Mouse (Mus musculus): ENCODE data around the gene Lpin3. TPM values are rescaled to one million over a fixed set of nuclear protein-coding genes. Genes with fewer than 3 reads are reported as not detected.

Gene Lpin3
- polyA plus RNA-seq, 1 experiment from 2014 or later: 0.98 TPM

DNA sequence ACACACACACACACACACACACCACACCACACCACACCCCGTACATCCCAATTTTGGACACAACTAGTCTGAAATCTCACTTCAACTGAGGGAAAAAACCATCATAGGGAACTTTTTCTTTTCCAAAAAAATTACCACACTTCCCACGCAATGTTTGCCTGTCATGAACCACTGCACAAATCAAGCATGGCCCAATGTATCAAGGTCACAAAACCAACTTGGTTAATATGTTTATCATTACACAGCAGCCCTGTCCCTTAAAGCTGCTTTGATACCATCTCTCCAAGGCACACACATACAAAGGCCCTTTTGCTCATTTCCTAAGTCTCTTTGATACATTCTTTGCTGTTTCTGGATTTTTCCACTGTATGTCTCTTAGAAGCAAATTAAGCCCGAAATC lies 9.2 kb upstream of the Lpin3 start:
- Histone ChIP-seq H3K4me3 (no peak overlapping the region), H3K9me3 (replicated peaks) (no peaks in the 10 kb centered on the region), H3K27me3 (replicated peaks) (0 out of 2 replicates have a peak, but pooled peaks cover 3% of the 10 kb centered on the region), H3K9ac (no peak overlapping the region), H3K4me2 (peak overlapping the region; percentile 5; the same call in 1 of the 2 replicates), H3K27ac (no peak overlapping the region), H3K4me1 (peaks cover 18% of the 10 kb centered on the region), H3K36me3 (no peaks in the 10 kb centered on the region)
- 81% methylated on average over 3 of the region's 3 CpGs for WGBS (ENCODE audit: insufficient replicate concordance)
- no peak for ATAC-seq

DNA sequence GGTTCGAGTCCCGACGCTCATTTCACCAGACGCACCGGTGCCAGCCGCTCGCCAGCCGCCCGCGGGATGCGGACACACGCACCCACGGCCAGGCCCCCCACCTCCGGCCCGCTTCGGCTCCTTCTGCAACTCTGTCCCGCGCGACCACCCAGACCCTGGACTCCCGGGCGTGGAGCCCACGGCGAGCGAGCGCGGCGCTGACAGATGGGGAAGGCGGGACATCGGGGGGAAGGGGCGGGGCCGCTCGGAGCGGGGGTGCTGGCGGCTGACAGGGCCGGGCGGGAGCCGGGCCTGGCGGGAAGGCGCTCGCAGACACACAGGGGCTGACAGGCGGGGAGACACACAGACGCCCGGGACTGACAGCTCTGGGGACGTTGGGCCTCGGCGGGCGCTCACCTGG lies 8.1 kb upstream of the Lpin3 start:
- peak overlapping the region; percentile 99 for H3K4me2 ChIP-seq
- peak overlapping the region; percentile 90 for H3K27ac ChIP-seq
- H3K4me1 ChIP-seq: peaks cover 18% of the 10 kb centered on the region
- H3K9me3 ChIP-seq (replicated peaks): no peaks in the 10 kb centered on the region
- WGBS (ENCODE audit: insufficient replicate concordance): under 1% methylated on average over 45 of the region's 47 CpGs
- peak; percentile 89 for ATAC-seq
- H3K27me3 ChIP-seq (replicated peaks): 0 out of 2 replicates have a peak, but pooled peaks cover 3% of the 10 kb centered on the region
- H3K4me3 ChIP-seq: peak overlapping the region; percentile 82
- H3K9ac ChIP-seq: peak overlapping the region; percentile 94
- no peaks in the 10 kb centered on the region for H3K36me3 ChIP-seq

GRCm38 (mm10) chr2:160872890-160873382 lies 7.5 kb upstream of the Lpin3 start, which contains the start of gene Zhx3:
Gene Zhx3 (minus strand): TSS chr2:160872998.
- ATAC-seq: peak; percentile 94
- 1% methylated on average over 40 of the region's 48 CpGs for WGBS (ENCODE audit: insufficient replicate concordance)
- Histone ChIP-seq H3K36me3 (no peaks in the 10 kb centered on the region), H3K4me2 (peak within 1 kb of the TSS; percentile 99), H3K4me1 (peaks cover 18% of the 10 kb centered on the region), H3K27ac (peak within 1 kb of the TSS; percentile 90), H3K9me3 (replicated peaks) (no peaks in the 10 kb centered on the region), H3K27me3 (replicated peaks) (0 out of 2 replicates have a peak, but pooled peaks cover 3% of the 10 kb centered on the region), H3K9ac (peak within 1 kb of the TSS; percentile 94), H3K4me3 (peak within 1 kb of the TSS; percentile 82)

GRCm38 (mm10) chr2:160874231-160874877 lies 6.1 kb upstream of the Lpin3 start:
- no peaks in the 10 kb centered on the region for H3K9me3 ChIP-seq (replicated peaks)
- ATAC-seq: no peak
- H3K27me3 ChIP-seq (replicated peaks): 0 out of 2 replicates have a peak, but pooled peaks cover 3% of the 10 kb centered on the region
- H3K36me3 ChIP-seq: no peaks in the 10 kb centered on the region
- H3K9ac ChIP-seq: no peak overlapping the region
- H3K4me1 ChIP-seq: peaks cover 18% of the 10 kb centered on the region
- WGBS (ENCODE audit: insufficient replicate concordance): 64% methylated on average over 5 of the region's 5 CpGs
- no peak overlapping the region for H3K27ac ChIP-seq
- H3K4me3 ChIP-seq: no peak overlapping the region
- no peak overlapping the region for H3K4me2 ChIP-seq

DNA sequence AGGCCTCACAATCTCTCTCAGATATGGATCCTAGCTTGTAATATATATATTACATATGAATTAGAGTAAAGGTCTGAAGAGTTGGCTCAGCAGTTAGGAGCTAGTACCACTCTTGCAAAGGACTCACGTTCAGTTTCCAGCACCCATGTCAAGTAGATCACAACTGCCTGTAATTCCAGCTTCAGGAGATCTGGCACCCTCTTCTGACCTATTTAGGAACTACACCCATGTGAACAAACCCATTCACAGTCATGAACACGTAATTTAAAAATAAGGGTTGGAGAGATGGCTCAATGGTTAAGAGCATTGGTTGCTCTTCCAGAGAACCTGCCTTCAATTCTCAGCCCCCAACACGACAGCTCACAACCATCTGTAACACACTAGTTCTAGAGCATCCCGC lies 4.4 kb upstream of the Lpin3 start:
- no peaks in the 10 kb centered on the region for H3K27me3 ChIP-seq (replicated peaks)
- H3K4me2 ChIP-seq: no peak overlapping the region
- no peaks in the 10 kb centered on the region for H3K9me3 ChIP-seq (replicated peaks)
- H3K4me3 ChIP-seq: no peak overlapping the region
- H3K9ac ChIP-seq: no peak overlapping the region
- 80% methylated on average over 4 of the region's 4 CpGs for WGBS (ENCODE audit: insufficient replicate concordance)
- no peaks in the 10 kb centered on the region for H3K36me3 ChIP-seq
- ATAC-seq: no peak
- no peak overlapping the region for H3K27ac ChIP-seq
- H3K4me1 ChIP-seq: peaks cover 17% of the 10 kb centered on the region

DNA sequence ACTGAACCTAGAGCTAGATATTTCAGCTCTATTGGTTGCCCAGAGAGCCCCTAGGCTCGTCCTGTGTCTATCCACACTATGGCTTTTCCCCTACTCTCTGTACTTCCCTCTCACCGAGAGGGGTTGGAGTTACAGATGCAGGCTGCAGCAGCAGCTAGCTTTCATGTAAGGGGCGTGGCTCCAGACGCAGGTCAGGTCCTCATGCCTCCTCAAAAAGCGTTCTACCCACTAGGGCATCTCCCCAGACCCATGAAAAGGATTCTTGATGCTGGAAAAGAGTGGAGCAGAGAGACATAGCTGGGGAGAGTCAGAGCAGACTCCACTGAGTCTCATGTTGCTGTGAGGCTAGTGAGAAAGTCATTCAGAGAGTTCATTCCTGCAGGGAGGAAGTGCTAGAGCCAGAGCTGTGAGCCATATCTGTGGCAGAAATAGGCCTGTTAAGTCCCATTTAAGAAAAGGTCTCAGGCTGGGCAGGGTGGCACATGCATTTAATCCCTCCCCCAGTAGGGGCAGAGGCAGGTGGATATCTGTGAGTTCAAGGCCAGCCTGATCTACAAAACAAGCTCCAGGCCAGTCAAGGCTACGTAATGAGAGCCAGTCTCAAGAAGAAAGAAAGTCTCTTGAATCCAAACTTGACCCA lies 1.1 kb downstream of the Lpin3 start:
- no peak for ATAC-seq
- 35% methylated on average over 6 of the region's 6 CpGs for WGBS (ENCODE audit: insufficient replicate concordance)

DNA sequence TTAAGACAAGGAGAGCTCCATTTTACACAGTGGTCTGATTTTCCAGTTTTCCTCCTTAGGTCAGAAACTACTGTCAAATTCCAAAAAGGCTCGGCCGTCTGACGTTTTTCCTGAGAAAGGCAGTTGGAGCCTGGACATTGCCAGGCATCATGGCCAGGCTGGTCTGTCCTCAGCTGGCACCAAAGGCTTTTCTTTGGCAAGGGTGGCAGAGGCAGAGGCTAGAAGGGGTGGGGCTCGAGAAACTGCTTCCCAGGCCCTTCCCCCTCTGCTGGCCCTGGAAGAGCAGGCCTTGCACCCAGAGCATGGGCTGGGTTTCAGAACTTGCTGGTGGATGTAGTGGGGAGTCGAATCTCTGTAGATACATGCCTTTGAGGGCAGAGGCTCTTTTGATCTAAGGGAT lies 2.0 kb downstream of the Lpin3 start:
- H3K9me3 ChIP-seq (replicated peaks): no peaks in the 10 kb centered on the region
- no peak overlapping the region for H3K27ac ChIP-seq
- WGBS (ENCODE audit: insufficient replicate concordance): 60% methylated on average over 5 of the region's 5 CpGs
- H3K9ac ChIP-seq: no peak overlapping the region
- ATAC-seq: no peak
- H3K36me3 ChIP-seq: no peaks in the 10 kb centered on the region
- no peak overlapping the region for H3K4me3 ChIP-seq
- H3K27me3 ChIP-seq (replicated peaks): no peaks in the 10 kb centered on the region
- H3K4me1 ChIP-seq: peaks cover under 1% of the 10 kb centered on the region; the same call in 1 of the 2 replicates
- no peak overlapping the region for H3K4me2 ChIP-seq

More for the DNA sequence above, 1.1 kb downstream of the Lpin3 start:
- no peaks in the 10 kb centered on the region for H3K36me3 ChIP-seq
- H3K27ac ChIP-seq: no peak overlapping the region
- no peak overlapping the region for H3K4me2 ChIP-seq
- H3K9ac ChIP-seq: no peak overlapping the region
- H3K4me3 ChIP-seq: no peak overlapping the region
- H3K9me3 ChIP-seq (replicated peaks): no peaks in the 10 kb centered on the region
- H3K4me1 ChIP-seq: no peaks in the 10 kb centered on the region
- H3K27me3 ChIP-seq (replicated peaks): no peaks in the 10 kb centered on the region

- Histone ChIP-seq H3K4me2 (no peak overlapping the region), H3K27me3 (replicated peaks) (peaks cover 7% of the 10 kb centered on the region), H3K9ac (no peak overlapping the region), H3K9me3 (replicated peaks) (no peaks in the 10 kb centered on the region), H3K27ac (no peak overlapping the region), H3K4me1 (peaks cover 11% of the 10 kb centered on the region), H3K4me3 (no peak overlapping the region), H3K36me3 (no peaks in the 10 kb centered on the region)
- ATAC-seq: no peak
- 67% methylated on average over 4 of the region's 4 CpGs for WGBS (ENCODE audit: insufficient replicate concordance)
Observed at GRCm38 (mm10) chr2:160883912-160884311, 3.4 kb downstream of the Lpin3 start.

DNA sequence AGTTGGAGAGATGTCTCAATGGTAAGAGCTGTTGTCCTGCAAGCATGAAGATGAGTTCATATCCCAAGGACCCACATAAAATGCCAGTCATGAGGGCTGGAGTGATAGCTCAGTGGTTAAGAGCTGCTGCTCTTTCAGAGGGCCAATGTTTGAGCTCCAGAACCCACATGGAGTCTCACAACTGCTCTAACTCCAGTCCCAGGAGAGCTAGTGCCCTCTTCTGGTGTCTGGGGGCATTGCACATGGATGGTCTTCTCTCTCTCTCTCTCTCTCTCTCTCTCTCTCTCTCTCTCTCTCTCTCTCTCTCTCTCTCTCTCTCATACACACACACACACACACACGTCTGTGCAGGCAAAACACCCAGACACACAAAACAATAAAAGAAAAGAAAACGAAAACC lies 4.4 kb downstream of the Lpin3 start:
- Histone ChIP-seq H3K27ac (no peak overlapping the region), H3K4me2 (no peak overlapping the region), H3K9ac (no peak overlapping the region), H3K4me3 (no peak overlapping the region), H3K27me3 (replicated peaks) (peaks cover 15% of the 10 kb centered on the region), H3K9me3 (replicated peaks) (no peaks in the 10 kb centered on the region), H3K4me1 (peaks cover 11% of the 10 kb centered on the region), H3K36me3 (no peaks in the 10 kb centered on the region)
- WGBS (ENCODE audit: insufficient replicate concordance): 20% methylated on average over 1 of the region's 2 CpGs
- ATAC-seq: no peak

DNA sequence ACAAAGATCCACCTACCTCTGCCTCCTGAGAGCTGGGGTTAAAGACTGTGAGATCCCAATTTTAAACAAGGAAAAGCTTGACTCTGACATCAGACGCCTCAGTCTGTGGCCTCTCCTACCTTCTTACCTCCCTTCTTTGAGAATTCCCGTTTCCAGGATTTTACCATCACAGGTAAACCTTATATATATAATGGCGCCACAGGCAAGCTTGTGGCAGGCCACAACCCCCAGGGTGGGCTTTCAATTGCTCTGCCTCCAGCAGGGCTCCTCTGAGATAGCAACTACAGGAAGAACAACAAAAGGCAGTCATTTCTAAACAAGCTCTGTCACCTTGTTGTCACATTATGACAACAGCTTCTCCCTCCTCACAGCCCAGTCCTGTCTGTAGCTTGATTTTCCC lies 5.8 kb downstream of the Lpin3 start:
- H3K27me3 ChIP-seq (replicated peaks): peaks cover 20% of the 10 kb centered on the region
- H3K36me3 ChIP-seq: no peaks in the 10 kb centered on the region
- WGBS (ENCODE audit: insufficient replicate concordance): 60% methylated on average over 3 of the region's 3 CpGs
- H3K9me3 ChIP-seq (replicated peaks): no peaks in the 10 kb centered on the region
- no peak for ATAC-seq
- H3K4me1 ChIP-seq: peaks cover 11% of the 10 kb centered on the region
- no peak overlapping the region for H3K4me2 ChIP-seq
- H3K4me3 ChIP-seq: no peak overlapping the region
- no peak overlapping the region for H3K9ac ChIP-seq
- H3K27ac ChIP-seq: no peak overlapping the region

DNA sequence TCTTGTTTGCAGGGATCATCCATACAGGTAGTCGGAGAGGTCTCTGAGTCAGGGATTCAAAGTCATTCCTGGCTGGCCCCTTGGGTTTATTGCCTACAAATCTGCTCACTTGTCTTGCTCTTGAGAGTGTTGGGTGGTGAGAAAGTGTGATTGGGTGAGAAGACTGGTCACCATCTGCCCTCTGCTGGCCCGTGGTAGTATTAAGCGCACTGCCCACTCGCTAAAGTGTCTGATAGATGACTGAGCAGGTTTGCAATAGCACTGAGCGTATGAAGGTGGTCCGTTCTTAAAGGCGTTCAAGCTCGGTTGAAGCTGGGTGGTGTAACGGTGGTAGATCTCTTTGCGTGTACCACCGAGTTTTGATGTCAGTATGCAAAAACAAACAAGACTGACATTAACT lies 6.8 kb downstream of the Lpin3 start:
- H3K9ac ChIP-seq: peak overlapping the region; percentile 60; the same call in 1 of the 2 replicates
- H3K27ac ChIP-seq: no peak overlapping the region; the same call in 1 of the 2 replicates
- WGBS (ENCODE audit: insufficient replicate concordance): 1% methylated on average over 11 of the region's 11 CpGs

GRCm38 (mm10) chr2:160887859-160888258 lies 7.4 kb downstream of the Lpin3 start:
- H3K27me3 ChIP-seq (replicated peaks): peaks cover 20% of the 10 kb centered on the region
- peak; percentile 80 for ATAC-seq
- no peaks in the 10 kb centered on the region for H3K36me3 ChIP-seq
- H3K9ac ChIP-seq: peak overlapping the region; percentile 60
- peak overlapping the region; percentile 85 for H3K4me2 ChIP-seq
- no peaks in the 10 kb centered on the region for H3K9me3 ChIP-seq (replicated peaks)
- H3K4me3 ChIP-seq: peak overlapping the region; percentile 57
- H3K27ac ChIP-seq: no peak overlapping the region; the same call in 1 of the 2 replicates
- H3K4me1 ChIP-seq: peaks cover 11% of the 10 kb centered on the region
- 2% methylated on average over 26 of the region's 26 CpGs for WGBS (ENCODE audit: insufficient replicate concordance)

More for the DNA sequence above, 6.8 kb downstream of the Lpin3 start:
- peak overlapping the region; percentile 57 for H3K4me3 ChIP-seq
- H3K9me3 ChIP-seq (replicated peaks): no peaks in the 10 kb centered on the region
- H3K4me1 ChIP-seq: peaks cover 11% of the 10 kb centered on the region
- peak overlapping the region; percentile 85 for H3K4me2 ChIP-seq
- H3K27me3 ChIP-seq (replicated peaks): peaks cover 20% of the 10 kb centered on the region
- peak; percentile 77 for ATAC-seq
- no peaks in the 10 kb centered on the region for H3K36me3 ChIP-seq
